In genomic region chr4:45097198-45097872, GRCm38 (mm10) we compare ENCODE assay signal across 9 mouse cellular contexts. TPM values are rescaled to one million over a fixed set of nuclear protein-coding genes. Genes with fewer than 3 reads are reported as not detected.
DNase-seq lines count a peak whose midpoint lies in the region; ATAC-seq and TF ChIP-seq lines count a peak whose summit lies in the region.
"Had no signal": no experiment of that assay in that cellular context is flagged by ENCODE, and none has a peak within 500 bp of the region (broad histone marks: within the 10 kb centered on the region; RNA-seq: fewer than 3 reads in every experiment).

No protein-coding gene starts in this region.

- no peak overlapping the region for H3K27ac ChIP-seq in cortical plate, adult 2 months (ENCODE audit: insufficient read depth, low read length)
- no peak overlapping the region for H3K27ac ChIP-seq in small intestine, adult 2 months (ENCODE audit: insufficient read depth, low read depth, low read length)

- TF ChIP-seq POLR2A in cortical plate, adult 2 months (IDR thresholded peaks at IDR 0.05; ENCODE audit: extremely low read depth, insufficient read depth, low read length), result no peak
- TF ChIP-seq POLR2A in small intestine, adult 2 months (IDR thresholded peaks at IDR 0.05; ENCODE audit: low read depth, low read length), result no peak

- peak; percentile 97 for TF ChIP-seq CTCF in cortical plate, adult 2 months (IDR thresholded peaks at IDR 0.05; ENCODE audit: extremely low read depth, insufficient read depth, low read length)
- TF ChIP-seq CTCF in small intestine, adult 2 months (IDR thresholded peaks at IDR 0.05; ENCODE audit: extremely low read depth, insufficient read length, insufficient replicate concordance, low read depth, low read length), result peak; percentile 93; the same call in 1 of the 2 replicates

- 29% methylated on average over 7 of the region's 7 CpGs for WGBS in small intestine, adult 2 months

- intact Hi-C loops in heart, postnatal 25 days (cut with DNase I), result loop anchor here (5.0 kb wide), 2 partner anchors 80 to 755 kb away; partner anchors contain the start of gene Polr1e

- no peak overlapping the region for H3K4me3 ChIP-seq in cortical plate, adult 2 months (ENCODE audit: insufficient read depth, low read length)
- H3K4me3 ChIP-seq in small intestine, adult 2 months (ENCODE audit: low read depth, low read length), result no peak overlapping the region
- H3K4me3 ChIP-seq: megakaryocyte, embryonic 14.5 days had no signal

- H3K4me1 ChIP-seq in cortical plate, adult 2 months (ENCODE audit: control insufficient read depth, insufficient read depth, low read length), result no peaks in the 10 kb centered on the region
- no peaks in the 10 kb centered on the region for H3K4me1 ChIP-seq in small intestine, adult 2 months (ENCODE audit: control insufficient read depth, insufficient read depth, insufficient read length, low read length)

- peak; percentile 78 for ATAC-seq in activated CD4-positive, CD25-positive, alpha-beta regulatory T cell, adult 4 months
- ATAC-seq in granulocyte monocyte progenitor cell, adult 5-6 weeks (replicated peaks; ENCODE audit: poor library complexity, severe bottlenecking), result peak; percentile 87

- H3K27me3 ChIP-seq in small intestine, adult 2 months (ENCODE audit: control insufficient read depth, insufficient read depth, low read length), result no peaks in the 10 kb centered on the region

- peaks cover 1% of the 10 kb centered on the region; the same call in 1 of the 2 replicates for H3K36me3 ChIP-seq in small intestine, adult 2 months (ENCODE audit: control insufficient read depth, insufficient read depth, low read length)

- DNase-seq in heart, adult 18-20 months, result peak; percentile 48 to 87
- DNase-seq in heart, postnatal 25 days (ENCODE audit: low spot score), result no peak
- peak; percentile 82 to 83 for DNase-seq in layer of hippocampus, postnatal 10 days (ENCODE audit: low spot score in 2 of 2)
- peak; percentile 36 to 66 for DNase-seq in lung, postnatal 4 days

RNA-seq across cellular contexts. Expression of gene Tomm5, which starts 10.6 kb away (rescaled TPM):
- total RNA-seq in heart, adult 18-20 months (2021), result 100 to 1,000 TPM; 238 to 281 TPM
- 100 to 1,000 TPM; 212 to 250 TPM for total RNA-seq in heart, postnatal 25 days (2021)
- 100 to 1,000 TPM; 150 TPM for polyA plus RNA-seq in activated CD4-positive, CD25-positive, alpha-beta regulatory T cell, adult 4 months (2017; shearing (Covaris generic))
- polyA plus RNA-seq in cortical plate, adult 2 months (2012; rRNA removed), result 126 and 132 TPM in 2 replicates
- total RNA-seq in granulocyte monocyte progenitor cell, adult 5-6 weeks (2014; fragmentation: Nextera tagmentation), result 344 and 413 TPM in 2 replicates
- total RNA-seq in granulocyte monocyte progenitor cell, adult 5-6 weeks (2017), result 250 and 251 TPM in 2 replicates
- total RNA-seq in layer of hippocampus, postnatal 10 days (2021), result 10 to 100 TPM; 61.4 to 69.8 TPM
- polyA plus RNA-seq in small intestine, adult 2 months (2012; rRNA removed), result 38.2 and 45.7 TPM in 2 replicates

RNA-seq across cellular contexts. Expression of gene Fbxo10, which starts 12.9 kb away (rescaled TPM):
- total RNA-seq in heart, adult 18-20 months (2021), result 1 to 10 TPM; 7.4 to 9.3 TPM
- 10 to 100 TPM; 11.1 to 12.8 TPM for total RNA-seq in heart, postnatal 25 days (2021)
- polyA plus RNA-seq in activated CD4-positive, CD25-positive, alpha-beta regulatory T cell, adult 4 months (2017; shearing (Covaris generic)), result under 1 TPM; 0.62 to 0.93 TPM
- 27.3 and 28.1 TPM in 2 replicates for polyA plus RNA-seq in cortical plate, adult 2 months (2012; rRNA removed)
- total RNA-seq in granulocyte monocyte progenitor cell, adult 5-6 weeks (2014; fragmentation: Nextera tagmentation), result 1.2 and 1.5 TPM in 2 replicates
- total RNA-seq in granulocyte monocyte progenitor cell, adult 5-6 weeks (2017), result 0.93 and 1.8 TPM in 2 replicates
- 10 to 100 TPM; 31.6 to 35.5 TPM for total RNA-seq in layer of hippocampus, postnatal 10 days (2021)
- 1.7 and 2.4 TPM in 2 replicates for polyA plus RNA-seq in small intestine, adult 2 months (2012; rRNA removed)
